8 mouse cellular contexts compared by ENCODE assay signal in the genomic region with DNA sequence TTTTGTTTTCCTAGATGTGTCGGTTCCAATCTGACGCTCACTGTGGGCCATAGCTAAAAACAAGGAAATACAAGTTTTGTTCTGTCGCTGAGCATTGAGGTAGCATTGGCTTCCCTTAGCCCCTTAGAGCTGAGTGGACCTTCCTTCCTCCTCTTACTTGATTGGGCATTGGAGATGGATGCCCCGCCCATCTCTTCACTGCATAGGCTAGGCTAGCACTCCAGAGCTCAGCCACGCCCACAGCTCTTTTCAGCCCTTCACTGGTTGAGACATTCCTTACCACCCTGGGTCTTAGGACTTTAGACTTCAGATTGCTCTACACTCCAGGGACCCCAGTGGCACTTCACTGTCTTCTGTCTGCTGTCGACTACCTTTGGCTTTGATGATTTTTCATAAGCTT.
DNase-seq lines count a peak whose midpoint lies in the region; ATAC-seq and TF ChIP-seq lines count a peak whose summit lies in the region.

No protein-coding gene starts in this region.

- H3K4me3 ChIP-seq in ES-Bruce4 (ENCODE audit: low read depth, low read length), result 0 out of 2 replicates have a peak overlapping the region, but pooled peaks have one; percentile 10
- H3K4me3 ChIP-seq in limb, embryonic 14.5 days (replicated peaks; ENCODE audit: low read length), result no peak overlapping the region; the same call in 1 of the 2 replicates
- H3K4me3 ChIP-seq in midbrain, embryonic 15.5 days, result no peak overlapping the region

- H3K4me2 ChIP-seq in limb, embryonic 14.5 days (replicated peaks; ENCODE audit: low read depth, low read length, severe bottlenecking), result no peak overlapping the region; the same call in 1 of the 2 replicates
- H3K4me2 ChIP-seq in midbrain, embryonic 15.5 days, result peak overlapping the region; percentile 8

- ATAC-seq in hematopoietic stem cell, adult 5-6 weeks (replicated peaks in 1 of 2; ENCODE audit: insufficient read depth in 1 of 2, low FRiP score in 2 of 2, low TSS enrichment in 1 of 2, low read depth in 1 of 2, poor library complexity in 2 of 2, severe bottlenecking in 2 of 2), result peak; percentile 84 to 90
- ATAC-seq in limb, embryonic 14.5 days (ENCODE audit: low FRiP score, low read depth), result peak; percentile 61; the same call in 1 of the 2 replicates
- peak; percentile 55 for ATAC-seq in midbrain, embryonic 15.5 days (replicated peaks)

- DNase-seq in embryo, embryonic 11 days, result peak; percentile 81
- DNase-seq in limb, embryonic 14.5 days (ENCODE audit: low spot score), result peak; percentile 42
- DNase-seq in thymus, postnatal 14 days, result peak; percentile 72
- DNase-seq in layer of hippocampus, postnatal 36 days, result no peak
- DNase-seq in frontal cortex, adult 2 months (ENCODE audit: extremely low spot score in 1 of 2, low spot score in 1 of 2), result no peak

- H3K9ac ChIP-seq in ES-Bruce4 (ENCODE audit: low read depth, poor library complexity, severe bottlenecking), result no peak overlapping the region
- no peak overlapping the region for H3K9ac ChIP-seq in limb, embryonic 14.5 days (ENCODE audit: low read depth, low read length, severe bottlenecking)
- H3K9ac ChIP-seq in midbrain, embryonic 15.5 days, result no peak overlapping the region

- no peak for TF ChIP-seq CTCF in ES-Bruce4 (IDR thresholded peaks at IDR 0.05; ENCODE audit: low read depth, low read length)

- TF ChIP-seq EP300 in ES-Bruce4 (IDR thresholded peaks at IDR 0.05; ENCODE audit: insufficient read depth, low read depth, low read length), result no peak

- no peaks in the 10 kb centered on the region for H3K27me3 ChIP-seq in ES-Bruce4 (ENCODE audit: control insufficient read depth, insufficient read depth, low read length, poor library complexity, severe bottlenecking)
- H3K27me3 ChIP-seq in limb, embryonic 14.5 days (ENCODE audit: control insufficient read depth, insufficient read depth, low read length), result no peaks in the 10 kb centered on the region
- H3K27me3 ChIP-seq in midbrain, embryonic 15.5 days (replicated peaks), result no peaks in the 10 kb centered on the region

- peaks cover 4% of the 10 kb centered on the region for H3K4me1 ChIP-seq in ES-Bruce4 (ENCODE audit: control insufficient read depth, insufficient read depth, low read length)
- peaks cover 31% of the 10 kb centered on the region for H3K4me1 ChIP-seq in limb, embryonic 14.5 days (ENCODE audit: control insufficient read depth, insufficient read depth, low read length)
- H3K4me1 ChIP-seq in midbrain, embryonic 15.5 days, result peaks cover 53% of the 10 kb centered on the region

- WGBS in limb, embryonic 14.5 days, result 28% methylated on average over 6 of the region's 6 CpGs
- WGBS in midbrain, embryonic 15.5 days, result 15% methylated on average over 6 of the region's 6 CpGs

- TF ChIP-seq POLR2A in ES-Bruce4 (IDR thresholded peaks at IDR 0.05; ENCODE audit: insufficient read depth, low read length), result no peak
- TF ChIP-seq POLR2A in limb, embryonic 14.5 days (IDR thresholded peaks at IDR 0.05; ENCODE audit: borderline replicate concordance, extremely low read depth, insufficient read depth, insufficient read length), result no peak

- no peak overlapping the region for H3K27ac ChIP-seq in ES-Bruce4 (ENCODE audit: insufficient read depth, low read length)
- no peak overlapping the region for H3K27ac ChIP-seq in limb, embryonic 14.5 days (replicated peaks; ENCODE audit: low read depth, low read length)
- H3K27ac ChIP-seq in midbrain, embryonic 15.5 days, result no peak overlapping the region

- H3K9me3 ChIP-seq in ES-Bruce4 (replicated peaks; ENCODE audit: control insufficient read depth, insufficient read depth, low read length, poor library complexity, severe bottlenecking), result no peaks in the 10 kb centered on the region
- H3K9me3 ChIP-seq in limb, embryonic 14.5 days (ENCODE audit: control insufficient read depth, low read length), result no peaks in the 10 kb centered on the region
- H3K9me3 ChIP-seq in midbrain, embryonic 15.5 days, result no peaks in the 10 kb centered on the region

- no peaks in the 10 kb centered on the region for H3K36me3 ChIP-seq in ES-Bruce4 (ENCODE audit: control insufficient read depth, insufficient read depth, low read length, poor library complexity, severe bottlenecking)
- H3K36me3 ChIP-seq in limb, embryonic 14.5 days (ENCODE audit: control insufficient read depth, insufficient read depth, low read length), result 0 out of 2 replicates have a peak, but pooled peaks cover 1% of the 10 kb centered on the region
- no peaks in the 10 kb centered on the region for H3K36me3 ChIP-seq in midbrain, embryonic 15.5 days (replicated peaks)

Comparison
In these comparisons a context has a peak if more than half of its experiments do, and no peak if none do; other contexts are left out.
1. DNase-seq: peak in embryo, embryonic 11 days (single experiment), limb, embryonic 14.5 days (single experiment) and thymus, postnatal 14 days (single experiment); none in layer of hippocampus, postnatal 36 days (0 of 2) and frontal cortex, adult 2 months (0 of 2).
2. Peak in every context shown above with its lines, with median percentiles within 50 percentile points of each other: ATAC-seq.